Mouse (Mus musculus) myocyte (in vitro differentiated cells): ENCODE results near the gene Rasgrp2.

ENCODE experiments used
- CEBPB ChIP-seq: IDR thresholded peaks from 2 replicates; pipeline ENCODE4 v1.6.1; 2011; ENCODE audit warnings: mild to moderate bottlenecking, moderate library complexity; ENCODE audit not compliant: poor library complexity, insufficient read depth, severe bottlenecking
- E2F4 ChIP-seq: IDR thresholded peaks from one replicate; pipeline ENCODE4 v1.6.1; 2011; ENCODE audit warnings: mild to moderate bottlenecking, control low read depth, moderate library complexity; ENCODE audit not compliant: insufficient read depth
- MYOD1 ChIP-seq, 3 experiments: IDR thresholded peaks; one replicate each; pipeline ENCODE4 v1.6.1; 2011; ENCODE audit warnings: control low read depth in 2 of 3, low read depth in 2 of 3, mild to moderate bottlenecking in 2 of 3, moderate library complexity in 1 of 3; ENCODE audit not compliant: insufficient read length in 2 of 3, control insufficient read depth in 1 of 3
- POLR2A ChIP-seq: IDR thresholded peaks from one replicate; pipeline ENCODE4 v1.6.1; 2011; ENCODE audit warnings: low read depth, mild to moderate bottlenecking, control low read depth, moderate library complexity; ENCODE audit not compliant: insufficient read length
- TCF3 ChIP-seq: IDR thresholded peaks from one replicate; pipeline ENCODE4 v1.6.1; 2011; ENCODE audit warnings: low read depth, control low read depth; ENCODE audit not compliant: insufficient read length
- USF1 ChIP-seq: IDR thresholded peaks from one replicate; pipeline ENCODE4 v1.6.1; 2011; ENCODE audit warnings: low read depth, mild to moderate bottlenecking, control low read depth, moderate library complexity

DNA sequence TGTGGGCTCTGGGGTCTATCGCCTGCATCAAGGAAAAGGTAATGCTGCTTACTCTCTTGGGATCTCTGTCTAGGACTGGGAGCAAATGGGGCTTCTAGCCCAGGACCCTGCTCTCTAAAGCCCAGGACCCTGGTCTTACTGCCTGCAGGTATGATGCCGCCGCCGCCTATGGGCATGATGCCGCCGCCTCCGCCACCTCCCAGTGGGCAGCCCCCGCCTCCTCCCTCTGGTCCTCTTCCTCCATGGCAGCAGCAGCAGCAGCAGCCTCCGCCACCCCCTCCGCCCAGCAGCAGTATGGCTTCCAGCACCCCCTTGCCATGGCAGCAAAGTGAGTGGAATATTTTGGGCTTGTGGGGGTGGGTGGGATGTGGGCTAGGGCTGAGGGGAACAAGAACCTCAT, 24.6 kb upstream of the Rasgrp2 start:
- TF ChIP-seq POLR2A (no peak), USF1 (no peak), E2F4 (no peak), MYOD1 (IDR thresholded peaks at IDR 0.05; ENCODE audit: control insufficient read depth in 1 of 3, insufficient read length in 2 of 3, low read depth in 2 of 3) (no peak), TCF3 (no peak), CEBPB (no peak)
